ENCODE assay signal across 18 mouse cellular contexts in the genomic region with DNA sequence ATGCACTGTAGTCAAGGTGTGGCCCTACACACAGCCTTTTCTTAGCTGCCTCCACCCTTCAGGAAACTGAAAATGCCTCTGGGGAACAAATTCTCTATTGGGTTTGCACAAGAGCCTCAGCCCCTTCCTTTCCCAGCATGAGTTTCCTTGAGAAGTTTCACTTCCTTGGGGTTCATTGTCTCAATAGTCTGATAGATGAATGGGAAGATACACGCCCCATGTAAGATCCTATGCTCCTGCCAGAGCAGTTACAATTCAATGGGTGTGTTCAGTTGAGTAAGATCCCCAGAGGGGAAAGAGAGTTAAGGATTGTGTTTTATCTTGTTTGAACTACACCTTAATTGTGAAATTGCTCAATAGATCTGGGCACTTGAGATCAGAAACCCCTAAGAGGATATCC.
A peak's percentile ranks its signal among the peaks of the same experiment; 100 is the strongest.
DNase-seq lines count a peak whose midpoint lies in the region; ATAC-seq lines count a peak whose summit lies in the region.
"Had no signal": no experiment of that assay in that cellular context is flagged by ENCODE, and none has a peak within 500 bp of the region (broad histone marks: within the 10 kb centered on the region; RNA-seq: fewer than 3 reads in every experiment).

No protein-coding gene starts in this region.

- no peaks in the 10 kb centered on the region for H3K36me3 ChIP-seq in heart, embryonic 10.5 days
- H3K36me3 ChIP-seq in hindbrain, embryonic 11.5 days (ENCODE audit: control insufficient read depth, insufficient read depth, low read length), result no peaks in the 10 kb centered on the region
- H3K36me3 ChIP-seq: heart, embryonic 15.5 days; hindbrain, embryonic 15.5 days; midbrain, embryonic 15.5 days; neural tube, embryonic 12.5 days had no signal

- no peaks in the 10 kb centered on the region for H3K27me3 ChIP-seq in heart, embryonic 10.5 days (ENCODE audit: insufficient read depth, poor library complexity, severe bottlenecking)
- no peaks in the 10 kb centered on the region for H3K27me3 ChIP-seq in hindbrain, embryonic 11.5 days (ENCODE audit: control insufficient read depth, insufficient read depth, low read length)
- H3K27me3 ChIP-seq: heart, embryonic 15.5 days; hindbrain, embryonic 15.5 days; midbrain, embryonic 15.5 days; neural tube, embryonic 12.5 days had no signal

- 65% methylated on average over 1 of the region's 1 CpGs for WGBS in heart, embryonic 10.5 days
- WGBS in hindbrain, embryonic 11.5 days, result 52% methylated on average over 1 of the region's 1 CpGs

- H3K9me3 ChIP-seq in heart, embryonic 10.5 days, result no peaks in the 10 kb centered on the region
- H3K9me3 ChIP-seq in hindbrain, embryonic 11.5 days (ENCODE audit: control insufficient read depth, low read length), result no peaks in the 10 kb centered on the region
- H3K9me3 ChIP-seq: heart, embryonic 15.5 days; hindbrain, embryonic 15.5 days; midbrain, embryonic 15.5 days; neural tube, embryonic 12.5 days had no signal

- H3K9ac ChIP-seq in hindbrain, embryonic 11.5 days (ENCODE audit: low read depth, low read length), result no peak overlapping the region
- H3K9ac ChIP-seq: forebrain, postnatal 0 days; heart, embryonic 15.5 days; hindbrain, embryonic 15.5 days; midbrain, embryonic 15.5 days; neural tube, embryonic 12.5 days had no signal

- no peak overlapping the region for H3K4me2 ChIP-seq in hindbrain, embryonic 11.5 days (replicated peaks; ENCODE audit: low read depth, low read length)
- H3K4me2 ChIP-seq: heart, embryonic 15.5 days; hindbrain, embryonic 15.5 days; midbrain, embryonic 15.5 days; neural tube, embryonic 12.5 days had no signal

- H3K4me1 ChIP-seq in heart, embryonic 10.5 days, result no peaks in the 10 kb centered on the region
- no peaks in the 10 kb centered on the region for H3K4me1 ChIP-seq in hindbrain, embryonic 11.5 days (replicated peaks; ENCODE audit: control insufficient read depth, insufficient read depth, low read length)
- H3K4me1 ChIP-seq: heart, embryonic 15.5 days; hindbrain, embryonic 15.5 days; midbrain, embryonic 15.5 days; neural tube, embryonic 12.5 days had no signal

- H3K27ac ChIP-seq in heart, embryonic 10.5 days, result no peak overlapping the region
- H3K27ac ChIP-seq in hindbrain, embryonic 11.5 days (ENCODE audit: low read depth, low read length), result no peak overlapping the region
- H3K27ac ChIP-seq: heart, embryonic 15.5 days; hindbrain, embryonic 15.5 days; midbrain, embryonic 15.5 days; neural tube, embryonic 12.5 days had no signal

- DNase-seq in heart, postnatal 25 days (ENCODE audit: low spot score), result peak; percentile 1
- DNase-seq in heart, embryonic 10.5 days (ENCODE audit: low spot score), result no peak
- DNase-seq in lung, postnatal 25 days (ENCODE audit: low spot score), result peak; percentile 6
- no peak for DNase-seq in lung, postnatal 10 days
- DNase-seq in ZHBTc4 (ENCODE audit: low read depth, low spot score), result peak; percentile 85
- peak; percentile 21 to 44 for DNase-seq in monocyte, adult 2 months (ENCODE audit: low read depth in 1 of 2, low spot score in 2 of 2)
- no peak for DNase-seq in hindbrain, embryonic 11.5 days (ENCODE audit: low spot score)
- no peak for DNase-seq in adrenal gland, adult 8-10 months
- DNase-seq: adrenal gland, postnatal 36 days; cerebellum, adult 9-11 months; forebrain, postnatal 0 days; liver; right cerebral cortex, postnatal 25 days had no signal

- no peak overlapping the region for H3K4me3 ChIP-seq in heart, embryonic 10.5 days
- no peak overlapping the region for H3K4me3 ChIP-seq in hindbrain, embryonic 11.5 days (ENCODE audit: low read depth, low read length)
- H3K4me3 ChIP-seq: heart, embryonic 15.5 days; hindbrain, embryonic 15.5 days; midbrain, embryonic 15.5 days; neural tube, embryonic 12.5 days had no signal

- ATAC-seq in hindbrain, embryonic 11.5 days (ENCODE audit: low FRiP score), result no peak
- ATAC-seq: activated CD4-positive, CD25-positive, alpha-beta regulatory T cell, adult 4 months; forebrain, postnatal 0 days; midbrain, embryonic 15.5 days had no signal

- intact Hi-C loops in heart, postnatal 25 days (cut with DNase I), result no loop called here

Comparison
In these comparisons a context has a peak if more than half of its experiments do, and no peak if none do; other contexts are left out.
1. DNase-seq: peak in heart, postnatal 25 days (single experiment), lung, postnatal 25 days (single experiment), ZHBTc4 (single experiment) and monocyte, adult 2 months (2 of 2); none in heart, embryonic 10.5 days (single experiment), lung, postnatal 10 days (single experiment), hindbrain, embryonic 11.5 days (single experiment) and adrenal gland, adult 8-10 months (single experiment).